Mouse (Mus musculus) gastrocnemius, postnatal 25 days (tissue): Measurements from ENCODE around the gene Gm17018. TPM values are rescaled to one million over a fixed set of nuclear protein-coding genes. Genes with fewer than 3 reads are reported as not detected.

Experiments used
- DNase-seq: peaks from one replicate; pipeline ENCODE4 v3.0.0; 2022
- total RNA-seq, 2 experiments: library from RNA; stranded (reverse); gene quantifications; 1 replicate in 1 of 2; 2 replicates in 1 of 2; pipeline ENCODE4 v1.2.3; 2021

The Gm17018 gene
- total RNA-seq, 2 experiments from 2014 or later = 16.3 to 16.5 TPM

DNA sequence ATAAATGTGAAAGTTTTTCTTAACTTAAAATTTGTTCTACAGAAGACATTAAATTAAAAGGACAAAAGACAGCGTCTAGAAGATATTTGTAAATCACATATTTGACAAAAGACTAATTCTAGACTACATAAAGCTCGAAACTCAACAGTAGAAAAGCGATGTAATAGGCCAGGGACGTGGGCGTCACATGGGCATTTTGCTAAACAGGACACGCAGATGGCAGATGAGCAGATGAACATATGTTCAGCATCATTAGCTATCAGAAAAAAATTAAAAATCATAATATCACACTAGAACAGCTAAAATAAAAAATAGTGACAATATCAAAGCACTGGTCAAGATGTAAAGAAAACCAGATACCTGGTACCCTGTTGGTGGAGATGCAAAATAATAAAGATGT is 29.3 kb downstream of the Gm17018 start:
- DNase-seq = no peak

DNA sequence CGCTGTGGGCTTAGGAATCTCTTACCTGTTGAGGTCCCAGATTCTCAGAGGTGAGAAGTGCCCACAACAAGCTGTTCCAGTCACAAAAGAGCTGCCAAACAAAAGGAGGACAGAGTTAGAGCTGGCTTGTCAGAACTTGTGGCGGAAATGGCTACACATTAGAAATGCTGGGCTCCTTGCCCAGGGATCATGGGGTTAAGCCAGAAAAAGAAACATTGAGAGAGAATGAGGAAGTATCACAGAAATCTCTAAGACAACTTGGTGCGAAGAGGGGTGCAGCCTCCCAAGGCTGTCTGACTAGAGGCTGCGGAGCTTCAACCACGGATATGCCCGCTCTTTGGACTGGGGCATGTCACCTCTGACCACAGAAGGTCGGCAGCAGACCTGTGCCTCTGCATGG is 31.3 kb downstream of the Gm17018 start:
- DNase-seq = no peak

DNA sequence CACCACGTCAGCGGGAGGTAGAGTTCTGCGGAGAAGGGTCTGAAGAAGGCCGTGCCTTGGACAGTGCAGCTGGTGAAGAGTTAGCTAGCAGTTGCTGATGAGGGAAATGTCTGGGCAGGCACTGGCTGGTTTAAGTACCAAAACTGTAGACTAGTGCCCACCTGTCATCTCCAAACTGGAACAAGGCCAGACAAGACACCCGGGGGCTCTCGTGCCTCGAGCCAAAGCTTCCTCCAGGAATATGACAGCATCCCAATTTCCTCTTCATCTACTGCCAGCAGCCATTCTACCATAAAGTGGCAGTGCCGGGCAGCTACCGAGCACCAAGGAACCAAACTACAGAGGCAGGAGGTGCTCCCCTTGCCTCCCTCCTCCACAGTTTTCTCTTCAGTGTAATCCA is 32.5 kb downstream of the Gm17018 start:
- no peak for DNase-seq

DNA sequence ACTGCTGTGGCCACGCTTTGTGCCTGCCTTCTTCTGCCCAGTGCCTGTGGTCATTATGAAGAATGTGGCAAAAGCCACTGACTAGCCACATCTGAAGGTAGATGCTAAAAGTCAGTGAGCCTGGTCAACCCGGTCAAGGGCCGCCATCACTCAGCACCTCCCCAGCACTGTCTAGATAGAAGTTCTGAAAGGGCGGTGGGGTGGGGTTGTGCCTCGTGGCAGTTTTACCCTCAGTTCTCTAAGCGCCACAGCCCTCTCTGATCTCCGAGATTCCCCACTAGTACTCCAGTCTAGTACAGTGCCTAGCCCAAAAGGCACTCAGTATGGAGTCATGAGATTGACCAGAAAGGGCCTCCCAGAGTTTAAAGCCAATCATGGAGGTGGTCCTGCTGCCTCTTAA is 33.7 kb downstream of the Gm17018 start:
- DNase-seq = no peak

GRCm38 (mm10) chr19:45595481-45595880 is 35.1 kb downstream of the Gm17018 start:
- no peak for DNase-seq

DNA sequence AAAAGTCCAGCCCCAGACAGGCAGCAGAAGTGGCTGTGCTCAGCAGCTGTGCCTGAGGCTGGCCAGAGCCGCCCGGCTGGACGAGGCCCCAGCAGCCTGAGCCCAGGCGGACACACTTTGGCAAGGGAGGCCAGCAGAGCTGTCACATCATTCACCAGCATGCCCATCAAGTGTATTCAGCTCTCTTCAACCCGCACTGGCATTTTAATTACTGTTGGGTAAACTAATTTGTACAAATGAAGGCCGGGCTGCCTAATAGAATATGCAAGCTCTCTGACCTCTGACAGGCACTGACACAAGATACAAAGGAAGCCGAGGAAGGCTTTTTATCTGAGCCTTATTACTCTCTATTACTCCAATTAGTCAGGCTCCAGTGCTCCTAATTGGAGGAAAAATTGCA is 35.6 kb downstream of the Gm17018 start:
- peak; percentile 65 for DNase-seq

DNA sequence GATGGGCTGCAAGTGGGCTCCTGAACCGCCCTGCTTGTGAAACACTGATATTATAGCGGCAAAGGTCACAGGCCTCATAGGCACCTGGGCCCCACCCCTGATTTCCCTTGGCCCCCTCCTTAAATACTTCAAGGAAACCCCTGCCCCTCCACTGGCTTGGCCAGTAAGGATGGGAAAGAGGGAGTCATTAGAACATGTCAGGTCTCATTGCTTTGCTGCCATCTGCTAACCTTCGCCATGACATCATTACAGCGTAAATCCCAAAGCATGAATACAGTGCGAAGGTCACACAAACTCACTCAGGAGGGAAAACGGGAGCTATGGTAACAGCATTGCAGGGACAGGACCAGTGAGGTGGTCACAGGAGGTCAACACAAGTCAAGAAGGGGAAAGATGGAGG is 36.0 kb downstream of the Gm17018 start:
- DNase-seq = no peak

- no peak for DNase-seq
Observed at GRCm38 (mm10) chr19:45597106-45597505, 36.7 kb downstream of the Gm17018 start.

GRCm38 (mm10) chr19:45602606-45603005 is 42.2 kb downstream of the Gm17018 start:
- no peak for DNase-seq

DNA sequence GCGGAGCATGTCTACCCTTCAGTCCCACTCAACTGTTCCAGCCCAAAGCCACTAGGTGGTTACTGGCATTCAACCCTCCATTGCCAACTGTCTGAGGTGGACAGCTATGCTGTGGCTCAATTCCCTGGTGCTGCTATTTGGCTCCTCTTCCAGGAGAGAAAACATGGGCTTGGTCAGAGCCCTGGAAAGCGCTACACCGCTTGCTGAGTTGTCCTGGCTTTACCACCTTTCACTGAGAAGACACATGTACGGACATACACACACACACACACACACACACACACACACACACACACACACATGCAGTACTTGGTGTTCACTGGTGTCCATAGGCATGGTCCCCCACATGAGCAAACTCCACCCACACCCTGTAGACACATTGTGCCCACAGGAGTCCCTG is 46.3 kb downstream of the Gm17018 start:
- no peak for DNase-seq

- no peak for DNase-seq
Observed at GRCm38 (mm10) chr19:45607479-45607878, 47.1 kb downstream of the Gm17018 start.

GRCm38 (mm10) chr19:45608648-45609339 is 48.4 kb downstream of the Gm17018 start:
- no peak for DNase-seq

- no peak for DNase-seq
Observed at GRCm38 (mm10) chr19:45610823-45611222, 50.4 kb downstream of the Gm17018 start.

DNA sequence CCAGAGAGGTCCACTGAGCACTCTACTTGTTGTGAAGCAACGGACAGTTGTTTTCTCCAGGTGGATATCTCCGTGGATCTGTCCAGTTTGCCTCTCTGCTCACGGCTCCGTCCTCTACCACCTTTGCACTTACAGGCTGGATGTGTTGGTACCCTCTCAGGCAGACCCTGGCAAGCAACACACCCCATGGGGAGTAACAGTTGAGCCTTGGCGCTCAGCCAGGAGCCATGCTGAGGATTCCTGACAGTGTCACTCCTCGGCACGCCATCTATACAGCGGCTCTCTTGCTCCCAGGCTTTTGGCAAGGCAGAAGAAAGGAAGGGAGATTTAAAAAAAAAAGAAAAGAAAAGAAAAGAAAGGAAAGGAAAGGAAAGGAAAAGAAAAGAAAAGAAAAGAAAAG is 54.0 kb downstream of the Gm17018 start:
- DNase-seq = no peak

- no peak for DNase-seq
Observed at GRCm38 (mm10) chr19:45614928-45615327, 54.5 kb downstream of the Gm17018 start.

DNA sequence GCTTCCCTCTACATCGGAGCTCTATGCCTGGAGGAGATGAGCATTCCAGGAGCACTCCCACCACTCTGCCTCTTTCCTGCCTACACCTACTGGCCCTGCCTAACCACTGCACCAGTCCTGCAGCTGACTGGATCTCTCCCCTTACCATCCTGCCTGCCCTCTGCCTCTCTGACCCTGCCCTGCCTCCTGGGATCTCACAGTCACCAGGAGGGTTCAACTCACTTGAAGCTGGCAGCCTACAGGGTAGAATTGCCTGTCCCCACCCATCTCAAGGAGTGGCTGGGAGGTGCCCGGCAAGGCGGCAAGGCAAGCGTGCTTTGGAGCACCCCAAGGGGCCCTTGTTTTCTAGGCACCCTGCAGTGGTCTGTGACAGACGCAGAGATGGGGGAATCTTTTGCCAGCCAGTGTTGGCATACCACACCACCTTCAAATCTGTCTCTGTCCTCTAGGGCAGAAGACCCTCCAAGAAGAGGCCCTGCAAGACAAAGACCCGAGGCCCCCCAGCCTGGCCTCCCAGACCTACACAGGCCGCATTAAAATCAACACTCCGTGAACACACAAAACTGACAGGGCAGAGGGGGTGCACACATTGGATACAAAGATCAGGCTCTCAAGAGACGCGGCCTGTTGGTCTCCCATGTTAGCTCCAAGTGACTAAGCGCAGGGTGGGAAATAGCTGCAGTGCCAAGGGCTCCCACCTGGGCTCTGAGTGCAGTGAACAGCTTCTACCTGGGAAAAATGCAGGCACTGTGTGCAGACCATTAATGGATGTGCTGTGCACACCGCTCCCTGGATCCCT is 55.2 kb downstream of the Gm17018 start:
- no peak for DNase-seq

GRCm38 (mm10) chr19:45616214-45616518 is 55.8 kb downstream of the Gm17018 start:
- DNase-seq = no peak

GRCm38 (mm10) chr19:45616735-45617134 is 56.3 kb downstream of the Gm17018 start:
- no peak for DNase-seq

GRCm38 (mm10) chr19:45618184-45618583 is 57.8 kb downstream of the Gm17018 start:
- no peak for DNase-seq

DNA sequence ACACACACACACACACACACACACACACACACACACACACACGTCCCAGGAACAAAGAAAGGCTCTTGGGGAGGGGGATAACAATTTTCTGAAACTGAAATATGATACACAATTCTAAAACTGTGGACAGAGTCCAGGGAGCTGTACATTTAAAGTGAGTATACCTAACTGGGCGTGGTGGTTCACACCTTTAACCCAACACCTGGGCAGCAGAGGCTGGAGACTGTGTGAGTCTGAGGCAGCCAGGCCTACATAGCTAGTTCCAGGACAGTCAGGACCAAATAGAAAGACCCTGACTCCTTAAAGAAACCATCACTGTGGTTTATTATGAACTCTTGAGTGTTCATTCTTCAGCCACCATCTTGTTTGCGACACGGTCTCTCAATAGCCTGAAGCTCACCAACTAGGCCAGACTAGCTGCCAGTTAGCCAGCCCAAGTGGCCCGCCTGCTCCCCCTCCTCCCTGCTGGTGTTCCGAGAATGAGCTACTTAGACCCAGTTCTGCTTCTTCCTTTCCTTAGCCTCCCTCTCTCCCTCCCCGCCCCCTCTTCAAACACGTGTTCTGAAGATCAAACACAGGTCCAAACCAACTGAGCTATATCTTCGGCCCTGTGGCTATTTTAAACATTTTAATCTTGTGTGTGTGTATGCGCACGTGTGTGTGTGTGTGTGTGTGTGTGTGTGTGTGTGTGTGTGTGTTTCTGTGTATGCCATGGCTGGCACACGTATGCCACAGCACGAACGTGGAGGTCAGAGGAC is 59.5 kb downstream of the Gm17018 start:
- no peak for DNase-seq

DNA sequence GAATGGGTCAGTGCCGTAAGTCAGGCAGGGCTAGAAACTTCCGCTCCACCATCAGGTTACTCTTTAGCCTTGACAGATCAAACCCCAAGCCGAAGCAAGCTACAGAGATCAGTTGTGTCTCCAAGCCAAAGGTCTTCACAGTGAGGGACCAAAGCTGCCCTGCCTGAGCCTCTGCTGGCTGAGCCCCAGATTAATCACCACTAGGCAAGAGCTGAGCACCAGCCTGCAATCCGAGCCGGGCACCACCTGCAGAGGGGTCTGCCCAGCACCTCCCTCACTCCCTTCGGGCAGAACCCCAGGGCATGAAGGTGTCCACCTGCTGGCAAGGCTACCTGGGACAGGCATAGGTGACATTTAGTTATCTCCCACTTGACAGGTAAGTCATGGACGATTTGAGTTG is 60.6 kb downstream of the Gm17018 start:
- no peak for DNase-seq

DNA sequence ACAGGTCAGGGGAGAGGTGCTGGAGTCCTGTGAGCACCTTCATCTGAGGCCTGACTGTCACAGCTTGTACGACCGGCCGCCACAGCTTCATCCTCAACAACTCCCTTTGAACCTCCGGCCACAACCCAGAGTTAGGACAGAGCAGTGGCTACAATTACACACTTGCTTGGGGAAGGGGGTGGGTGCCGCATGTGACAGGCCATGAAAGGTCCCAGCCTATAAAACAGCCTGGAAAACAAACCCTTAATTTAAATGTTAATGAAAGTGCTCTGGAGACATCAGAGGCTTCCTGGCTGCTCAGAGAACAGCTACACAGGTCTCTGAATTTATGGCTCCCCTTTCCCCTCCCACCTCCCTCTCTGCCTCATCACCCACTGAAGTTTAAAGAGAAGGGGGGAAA is 61.7 kb downstream of the Gm17018 start:
- no peak for DNase-seq

DNA sequence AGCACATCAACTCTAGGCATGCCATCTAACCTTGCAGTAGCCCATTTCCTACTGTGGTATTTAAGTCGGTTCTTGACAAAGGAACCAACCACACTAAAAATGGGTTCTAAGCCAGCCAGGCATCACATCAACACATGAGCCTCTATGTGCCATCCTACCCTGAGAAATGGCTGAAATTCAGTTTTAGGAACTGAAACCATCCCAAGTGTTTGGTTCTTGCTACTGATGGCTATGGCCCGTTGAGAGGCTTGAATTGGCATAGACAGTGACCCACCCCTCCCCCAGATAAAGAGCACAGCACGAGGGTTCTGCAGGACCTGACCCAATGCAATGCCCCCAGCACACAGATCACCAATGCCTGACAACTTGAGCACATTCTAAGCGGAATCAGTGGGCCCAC is 63.3 kb downstream of the Gm17018 start:
- DNase-seq = no peak
